Comparison of ENCODE assay signal across 25 mouse cellular contexts in the genomic region with DNA sequence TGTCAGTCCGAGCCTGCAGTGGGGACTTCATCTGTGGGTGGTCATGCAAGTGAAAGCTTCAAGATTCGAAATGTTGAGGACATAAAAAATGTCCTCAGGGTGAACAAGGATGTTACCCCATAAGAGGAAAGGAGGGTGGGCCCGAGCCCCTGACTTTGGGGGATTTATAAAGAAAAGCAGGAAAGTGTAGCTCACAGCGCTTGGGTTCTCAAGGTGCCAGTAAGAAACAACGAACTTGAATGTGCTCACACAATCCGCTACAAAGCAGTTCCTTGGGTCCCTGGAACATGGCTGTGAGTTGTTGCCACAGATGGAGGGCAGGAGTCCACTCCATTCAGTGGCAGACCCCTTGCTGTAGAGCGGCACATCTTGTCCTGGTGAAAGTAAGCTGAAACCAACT.
A peak's percentile ranks its signal among the peaks of the same experiment; 100 is the strongest.
DNase-seq lines count a peak whose midpoint lies in the region; ATAC-seq and TF ChIP-seq lines count a peak whose summit lies in the region.
"Had no signal": no experiment of that assay in that cellular context is flagged by ENCODE, and none has a peak within 500 bp of the region (broad histone marks: within the 10 kb centered on the region; RNA-seq: fewer than 3 reads in every experiment).

No protein-coding gene starts in this region.

- TF ChIP-seq EP300 in heart, adult 2 months (IDR thresholded peaks at IDR 0.05; ENCODE audit: insufficient read depth, low read depth, low read length): no peak

- peak; percentile 20 for DNase-seq in gastrocnemius, adult 2 months
- DNase-seq in gastrocnemius, postnatal 14 days: no peak
- DNase-seq in heart, embryonic 10.5 days (ENCODE audit: low spot score): peak; percentile 71
- DNase-seq in heart, adult 2 months: no peak
- DNase-seq in midbrain, embryonic 11.5 days (ENCODE audit: low spot score, missing footprints): peak; percentile 64
- no peak for DNase-seq in adrenal gland, postnatal 36 days
- DNase-seq: adrenal gland, adult 8-10 months; adrenal gland, postnatal 14 days; B cell, adult 2 months; cerebellum, adult 11-12 months; cerebellum, adult 2 months; cerebellum, adult 9-10 months; cerebellum, postnatal 10 days; cerebellum, postnatal 25 days had no signal

- no peak overlapping the region for H3K4me2 ChIP-seq in midbrain, embryonic 11.5 days
- no peak overlapping the region for H3K4me2 ChIP-seq in midbrain, embryonic 15.5 days
- H3K4me2 ChIP-seq: embryonic facial prominence, embryonic 12.5 days; forebrain, embryonic 13.5 days; forebrain, embryonic 15.5 days had no signal

- H3K27ac ChIP-seq in gastrocnemius, adult 2 months: no peak overlapping the region
- no peak overlapping the region for H3K27ac ChIP-seq in heart, embryonic 10.5 days
- no peak overlapping the region for H3K27ac ChIP-seq in heart, adult 2 months
- H3K27ac ChIP-seq in midbrain, embryonic 11.5 days (ENCODE audit: low read depth, low read length): no peak overlapping the region
- H3K27ac ChIP-seq in midbrain, embryonic 15.5 days: no peak overlapping the region
- H3K27ac ChIP-seq in bone marrow macrophage, adult 2 months (ENCODE audit: insufficient read depth, low read depth, low read length): peak overlapping the region; percentile 60
- H3K27ac ChIP-seq: embryonic facial prominence, embryonic 10.5 days; embryonic facial prominence, embryonic 12.5 days; forebrain, embryonic 13.5 days; forebrain, embryonic 15.5 days had no signal

- H3K9ac ChIP-seq in heart, adult 2 months (ENCODE audit: low read depth, low read length): no peak overlapping the region
- no peak overlapping the region for H3K9ac ChIP-seq in midbrain, embryonic 11.5 days (ENCODE audit: low read length)
- H3K9ac ChIP-seq in midbrain, embryonic 15.5 days: no peak overlapping the region
- H3K9ac ChIP-seq: embryonic facial prominence, embryonic 12.5 days; forebrain, embryonic 13.5 days; forebrain, embryonic 15.5 days had no signal

- H3K4me3 ChIP-seq in gastrocnemius, adult 2 months: no peak overlapping the region
- no peak overlapping the region for H3K4me3 ChIP-seq in heart, embryonic 10.5 days
- no peak overlapping the region for H3K4me3 ChIP-seq in heart, adult 2 months
- no peak overlapping the region for H3K4me3 ChIP-seq in midbrain, embryonic 11.5 days (ENCODE audit: low read depth, low read length)
- H3K4me3 ChIP-seq in midbrain, embryonic 15.5 days: no peak overlapping the region
- no peak overlapping the region for H3K4me3 ChIP-seq in bone marrow macrophage, adult 2 months (ENCODE audit: insufficient read depth, low read length)
- H3K4me3 ChIP-seq: embryonic facial prominence, embryonic 10.5 days; embryonic facial prominence, embryonic 12.5 days; forebrain, embryonic 13.5 days; forebrain, embryonic 15.5 days had no signal

- H3K36me3 ChIP-seq in heart, embryonic 10.5 days: no peaks in the 10 kb centered on the region
- no peaks in the 10 kb centered on the region for H3K36me3 ChIP-seq in heart, adult 2 months (ENCODE audit: control insufficient read depth, insufficient read depth, low read length)
- no peaks in the 10 kb centered on the region for H3K36me3 ChIP-seq in midbrain, embryonic 11.5 days (ENCODE audit: control insufficient read depth, insufficient read depth, low read length)
- no peaks in the 10 kb centered on the region for H3K36me3 ChIP-seq in midbrain, embryonic 15.5 days (replicated peaks)
- H3K36me3 ChIP-seq: embryonic facial prominence, embryonic 10.5 days; embryonic facial prominence, embryonic 12.5 days; forebrain, embryonic 15.5 days; G1E had no signal

- H3K79me2 ChIP-seq in heart, adult 2 months (replicated peaks; ENCODE audit: control insufficient read depth, insufficient read depth, low read length): no peaks in the 10 kb centered on the region

- 81% methylated on average over 7 of the region's 7 CpGs for WGBS in heart, embryonic 10.5 days
- 83% methylated on average over 7 of the region's 7 CpGs for WGBS in heart, adult 2 months
- WGBS in midbrain, embryonic 11.5 days: 86% methylated on average over 7 of the region's 7 CpGs
- WGBS in midbrain, embryonic 15.5 days: 86% methylated on average over 7 of the region's 7 CpGs

- no peaks in the 10 kb centered on the region for H3K9me3 ChIP-seq in heart, embryonic 10.5 days
- no peaks in the 10 kb centered on the region for H3K9me3 ChIP-seq in midbrain, embryonic 11.5 days (ENCODE audit: control insufficient read depth, low read length)
- no peaks in the 10 kb centered on the region for H3K9me3 ChIP-seq in midbrain, embryonic 15.5 days
- H3K9me3 ChIP-seq: embryonic facial prominence, embryonic 10.5 days; embryonic facial prominence, embryonic 12.5 days; forebrain, embryonic 13.5 days; forebrain, embryonic 15.5 days; G1E had no signal

- no peaks in the 10 kb centered on the region for H3K4me1 ChIP-seq in heart, embryonic 10.5 days
- no peaks in the 10 kb centered on the region for H3K4me1 ChIP-seq in heart, adult 2 months (ENCODE audit: control insufficient read depth, insufficient read depth, low read length)
- no peaks in the 10 kb centered on the region for H3K4me1 ChIP-seq in midbrain, embryonic 11.5 days (ENCODE audit: control insufficient read depth, insufficient read depth, low read length)
- H3K4me1 ChIP-seq in midbrain, embryonic 15.5 days: 0 out of 2 replicates have a peak, but pooled peaks cover 4% of the 10 kb centered on the region
- H3K4me1 ChIP-seq in bone marrow macrophage, adult 2 months (ENCODE audit: control insufficient read depth, insufficient read depth, low read length): peaks cover 42% of the 10 kb centered on the region
- H3K4me1 ChIP-seq: embryonic facial prominence, embryonic 10.5 days; embryonic facial prominence, embryonic 12.5 days had no signal

- intact Hi-C loops in gastrocnemius, adult 2 months (cut with DNase I): no loop called here
- intact Hi-C loops in gastrocnemius, postnatal 14 days (cut with DNase I; ENCODE audit: low total_unique reads): no loop called here
- intact Hi-C loops in heart, adult 2 months (cut with DNase I): no loop called here

- no peaks in the 10 kb centered on the region for H3K27me3 ChIP-seq in heart, embryonic 10.5 days (ENCODE audit: insufficient read depth, poor library complexity, severe bottlenecking)
- H3K27me3 ChIP-seq in heart, adult 2 months (ENCODE audit: control insufficient read depth, insufficient read depth, low read length): no peaks in the 10 kb centered on the region
- H3K27me3 ChIP-seq in midbrain, embryonic 11.5 days (ENCODE audit: control insufficient read depth, insufficient read depth, low read length): no peaks in the 10 kb centered on the region
- no peaks in the 10 kb centered on the region for H3K27me3 ChIP-seq in midbrain, embryonic 15.5 days (replicated peaks)
- H3K27me3 ChIP-seq: CH12.LX; embryonic facial prominence, embryonic 12.5 days; forebrain, embryonic 15.5 days had no signal

- TF ChIP-seq CTCF in gastrocnemius, adult 2 months (IDR thresholded peaks at IDR 0.05): no peak
- TF ChIP-seq CTCF in heart, adult 2 months (IDR thresholded peaks at IDR 0.05): no peak
- no peak for TF ChIP-seq CTCF in bone marrow macrophage, adult 2 months (IDR thresholded peaks at IDR 0.05; ENCODE audit: low read depth, low read length)

- ATAC-seq in midbrain, embryonic 11.5 days (ENCODE audit: low FRiP score): no peak
- no peak for ATAC-seq in midbrain, embryonic 15.5 days (replicated peaks)
- ATAC-seq: activated CD4-positive, CD25-positive, alpha-beta regulatory T cell, adult 4 months; CD4-positive, CD25-positive, alpha-beta regulatory T cell, adult 4 months; forebrain, embryonic 13.5 days; forebrain, embryonic 15.5 days; Patski had no signal

- no peak for TF ChIP-seq POLR2A in heart, adult 2 months (IDR thresholded peaks at IDR 0.05; ENCODE audit: insufficient read depth, low read depth, low read length)
- TF ChIP-seq POLR2A in bone marrow macrophage, adult 2 months (IDR thresholded peaks at IDR 0.05; ENCODE audit: borderline replicate concordance, low read depth, low read length): no peak

Comparison
In these comparisons a context has a peak if more than half of its experiments do, and no peak if none do; other contexts are left out.
1. DNase-seq: peak in gastrocnemius, adult 2 months (single experiment), heart, embryonic 10.5 days (single experiment) and midbrain, embryonic 11.5 days (single experiment); none in gastrocnemius, postnatal 14 days (single experiment), heart, adult 2 months (0 of 2) and adrenal gland, postnatal 36 days (0 of 2).